Mouse (Mus musculus) left cerebral cortex, postnatal 36 days (tissue): ENCODE measurements at regions not wholly inside any gene's neighbourhood (a gene's known extent, or its start where the extent isn't known, plus 50 kb on each side); places are given as distances from the start of the nearest gene placed in this dataset.

Experiments
- DNase-seq, 2 experiments: peaks; one replicate each; pipeline ENCODE4 v3.0.0; 2021 to 2022; ENCODE audit warnings: low spot score in 2 of 2, mixed read lengths in 1 of 2
- intact Hi-C: fragments of 180-260 bp; cut with DNase I; formaldehyde crosslinking; loops from one replicate; pipeline ENCODE4 v1.15.1; 2025

GRCm38 (mm10) chr3:58056191-58057063, 208.5 kb upstream of the Pfn2 start:
- intact Hi-C loops, result no loop called here
- DNase-seq, result no peak

DNA sequence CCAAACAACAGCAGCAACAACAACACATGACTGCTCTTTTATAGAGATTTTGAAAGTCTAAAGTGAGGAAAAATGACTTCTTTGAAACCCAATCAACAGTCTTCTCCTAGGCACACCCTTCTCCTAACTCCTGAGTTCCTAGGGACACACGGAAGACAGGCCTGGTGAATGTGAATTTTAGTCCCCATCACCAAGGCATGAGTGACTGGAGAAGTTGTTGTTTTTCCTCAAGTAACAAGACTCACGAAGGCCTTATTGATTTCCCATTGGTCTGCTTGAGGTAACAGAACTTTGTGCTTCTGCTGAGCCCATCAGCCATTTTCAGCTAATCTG, 209.2 kb upstream of the Pfn2 start:
- no peak for DNase-seq

DNA sequence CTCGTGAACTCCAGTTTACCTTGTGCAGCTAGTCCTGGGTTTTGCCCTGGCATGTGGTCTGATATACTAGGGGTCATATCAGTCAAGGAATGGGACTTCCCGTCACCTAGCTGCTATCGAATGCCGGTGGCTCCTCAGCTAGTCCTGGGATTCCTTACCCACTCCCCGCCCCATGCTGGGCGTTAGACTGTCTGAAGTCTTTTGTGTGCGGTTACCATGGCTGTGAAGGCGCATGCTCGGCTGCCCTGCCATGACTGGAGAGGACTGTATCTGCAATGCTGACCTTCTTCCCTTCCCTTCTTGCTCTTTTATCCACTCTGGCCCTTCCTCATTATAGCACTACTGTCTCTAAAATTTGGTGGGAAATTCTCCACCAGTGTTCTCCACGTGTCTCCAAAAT, 210.3 kb upstream of the Pfn2 start:
- intact Hi-C loops, result no loop called here

More for the DNA sequence above, 209.2 kb upstream of the Pfn2 start:
- intact Hi-C loops, result no loop called here

DNA sequence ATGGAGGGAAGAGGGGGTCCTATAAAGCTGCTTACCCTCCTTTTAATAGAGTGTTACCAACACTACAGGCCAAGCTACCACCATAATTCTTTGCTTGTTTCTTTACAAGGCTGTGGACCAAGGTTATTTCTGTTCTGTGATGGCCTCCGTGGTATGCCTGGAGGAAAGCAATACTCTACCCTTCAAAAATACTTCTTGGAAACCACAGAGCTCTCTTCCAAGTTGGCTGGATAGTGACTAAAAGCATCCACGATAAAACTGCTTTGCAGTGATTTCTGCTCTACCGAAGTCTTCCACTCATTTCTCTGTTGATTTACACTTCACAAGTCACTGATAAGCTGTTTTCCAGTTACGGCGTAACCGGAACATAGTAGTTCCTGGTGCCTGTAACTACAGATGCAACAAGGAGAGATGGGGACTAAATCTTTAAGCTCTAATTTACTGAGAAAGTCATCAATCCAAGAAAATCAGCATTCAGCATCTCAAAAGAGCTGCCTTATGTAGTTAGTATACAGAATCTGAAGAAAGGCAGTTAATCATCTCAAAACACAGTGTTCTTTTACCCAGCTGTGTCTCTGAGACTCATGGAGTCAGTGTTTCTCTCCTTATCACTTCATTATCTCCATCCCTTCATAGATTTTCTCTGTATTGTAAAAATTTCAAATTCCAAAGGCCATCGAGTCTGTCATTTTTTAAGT, 216.1 kb upstream of the Pfn2 start:
- intact Hi-C loops, result no loop called here
- no peak for DNase-seq

More for the DNA sequence above, 210.3 kb upstream of the Pfn2 start:
- DNase-seq, result no peak

DNA sequence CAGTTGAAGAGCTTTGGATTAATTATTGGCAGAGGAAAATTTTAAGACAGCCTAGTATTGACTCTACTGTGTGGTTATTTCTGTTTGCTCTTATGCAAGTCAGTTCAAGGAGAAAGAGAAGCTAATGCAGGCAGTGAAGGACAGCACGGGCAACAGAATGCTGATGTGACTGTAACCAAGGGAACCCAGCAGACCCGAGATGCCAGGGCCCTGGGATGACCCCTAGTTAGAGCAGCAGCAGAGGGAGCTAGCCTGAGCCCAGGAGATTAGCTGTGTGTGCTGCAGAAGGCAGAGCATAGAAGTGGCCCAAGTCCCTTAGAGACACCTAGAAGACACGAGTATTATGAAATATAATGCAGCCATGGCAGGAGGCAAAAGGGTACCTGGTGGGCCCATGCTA, 223.7 kb upstream of the Pfn2 start:
- DNase-seq, result no peak
- intact Hi-C loops, result no loop called here

- DNase-seq, result no peak
- intact Hi-C loops, result no loop called here
Observed at GRCm38 (mm10) chr3:58072230-58072839, 224.5 kb upstream of the Pfn2 start.

DNA sequence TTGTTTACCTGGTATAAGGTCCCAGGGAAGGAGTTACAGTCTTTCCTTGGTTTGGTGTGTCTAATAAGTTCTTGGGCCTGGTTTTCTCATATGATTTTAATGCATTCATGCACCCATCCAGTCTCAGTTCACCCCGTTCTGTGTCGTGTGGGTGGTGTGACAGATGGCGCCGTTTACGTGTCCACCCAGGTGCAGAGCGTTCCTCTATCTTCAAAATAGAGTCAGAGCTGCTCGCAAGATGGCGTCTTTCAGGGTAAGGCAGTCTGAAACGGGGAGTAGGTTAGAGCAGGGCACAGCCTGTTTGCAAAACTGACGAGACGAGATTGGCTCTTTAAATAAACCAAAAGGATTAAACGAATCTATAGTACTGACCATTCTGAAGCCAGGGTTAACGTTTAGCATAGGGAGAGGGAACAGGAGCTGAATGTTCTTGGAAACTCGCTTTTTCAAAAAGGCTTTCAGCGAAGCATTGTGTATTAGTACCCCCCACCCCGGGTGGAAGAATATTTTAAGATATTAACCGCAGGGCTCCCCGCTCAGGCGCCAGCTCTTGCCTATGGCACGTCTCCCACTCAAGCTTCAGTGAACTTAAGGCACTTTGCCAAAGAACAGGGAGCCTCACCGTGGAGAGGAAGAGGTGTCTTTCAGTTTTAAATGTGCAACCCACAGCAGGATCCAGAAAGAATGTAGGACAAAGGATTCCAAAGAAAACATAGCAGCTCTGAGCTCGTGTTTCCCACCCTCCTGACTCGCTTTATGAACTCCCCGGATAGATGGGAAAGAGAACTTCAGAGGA, 241.7 kb upstream of the Pfn2 start:
- intact Hi-C loops, result loop anchor here (2.0 to 5.0 kb wide), 2 partner anchors 27 to 92 kb away; no protein-coding TSS in a partner anchor

GRCm38 (mm10) chr3:58090396-58090795, 242.5 kb upstream of the Pfn2 start:
- DNase-seq, result no peak
- intact Hi-C loops, result loop anchor here (2.0 to 5.0 kb wide), 2 partner anchors 26 to 93 kb away; no protein-coding TSS in a partner anchor

More for the DNA sequence above, 241.7 kb upstream of the Pfn2 start:
- DNase-seq, result peak; percentile 28 to 53

GRCm38 (mm10) chr3:58091466-58092176, 243.7 kb upstream of the Pfn2 start:
- DNase-seq, result peak; percentile 63 to 78
- intact Hi-C loops, result loop anchor here (2.0 to 5.0 kb wide), 2 partner anchors 25 to 94 kb away; no protein-coding TSS in a partner anchor

GRCm38 (mm10) chr3:58110911-58111476, 263.1 kb upstream of the Pfn2 start:
- intact Hi-C loops, result no loop called here
- DNase-seq, result no peak

DNA sequence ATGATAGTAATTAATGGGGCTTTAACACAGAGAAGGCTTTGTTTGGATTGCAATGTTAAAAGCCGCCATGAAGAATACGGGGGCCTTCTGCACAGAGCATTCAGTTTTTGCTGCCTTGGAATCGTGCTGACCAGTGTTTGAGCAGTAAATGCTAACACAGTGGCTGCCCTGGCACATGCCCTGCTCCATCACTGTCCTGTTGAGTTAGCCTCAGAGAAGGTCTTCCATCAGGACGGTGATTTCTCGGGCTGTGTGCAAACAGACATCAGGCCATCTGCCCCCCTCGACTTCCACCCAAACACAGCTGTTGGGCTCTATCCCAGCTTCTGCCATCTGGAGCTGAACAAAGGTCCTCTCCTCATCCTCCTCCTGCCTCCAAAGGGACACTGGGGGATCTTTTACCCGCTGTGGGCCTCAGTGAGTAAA, 264.6 kb upstream of the Pfn2 start:
- intact Hi-C loops, result no loop called here

GRCm38 (mm10) chr3:58113941-58114340, 266.1 kb upstream of the Pfn2 start:
- peak in 1 of 2 experiments; percentile 39 for DNase-seq
- intact Hi-C loops, result no loop called here

More for the DNA sequence above, 264.6 kb upstream of the Pfn2 start:
- no peak for DNase-seq

DNA sequence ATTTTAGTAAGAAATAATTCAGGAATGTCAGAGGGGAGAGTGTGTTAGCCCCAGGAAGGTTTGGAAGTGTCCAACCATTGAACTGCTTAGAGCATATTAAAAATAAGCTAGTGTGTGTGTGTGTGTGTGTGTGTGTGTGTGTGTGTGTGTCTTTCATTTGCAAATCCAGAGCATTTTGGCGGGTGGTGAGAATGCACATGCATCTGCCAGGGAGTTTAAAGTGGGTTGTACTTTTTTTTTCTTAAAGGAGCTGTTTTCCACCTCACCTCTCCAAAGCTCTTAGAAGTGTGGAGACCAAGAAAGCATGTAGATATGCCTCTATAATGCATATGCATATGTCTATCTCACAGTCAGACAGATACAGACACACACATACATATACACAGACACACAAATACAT, 267.6 kb upstream of the Pfn2 start:
- intact Hi-C loops, result no loop called here
- no peak for DNase-seq

DNA sequence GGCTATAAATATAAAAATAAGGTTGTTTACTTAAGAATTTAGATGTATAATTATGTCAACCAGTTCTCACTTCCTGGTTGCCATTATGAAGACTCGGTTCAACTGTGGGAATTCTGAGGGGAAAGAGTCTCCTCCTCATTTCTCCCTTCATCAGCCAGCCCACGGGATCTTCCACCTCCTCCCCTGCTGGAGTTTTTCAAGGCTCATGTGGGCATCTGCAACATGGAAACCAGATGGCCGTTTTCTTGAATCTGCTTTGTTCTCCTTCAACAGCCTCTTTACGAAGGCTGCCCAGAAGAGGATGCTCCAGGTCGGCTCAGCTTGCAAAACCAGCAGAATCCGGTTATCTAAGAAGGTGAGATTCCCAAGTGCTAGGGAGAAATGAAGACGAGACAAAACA, 269.0 kb upstream of the Pfn2 start:
- peak; percentile 73 to 77 for DNase-seq
- intact Hi-C loops, result loop anchor here (2.0 kb wide), 1 partner anchor 26 kb away; no protein-coding TSS in a partner anchor

GRCm38 (mm10) chr3:58120051-58120450, 272.2 kb upstream of the Pfn2 start:
- intact Hi-C loops, result no loop called here
- DNase-seq, result no peak

GRCm38 (mm10) chr3:58122456-58123359, 274.8 kb upstream of the Pfn2 start:
- intact Hi-C loops, result loop anchor here (1.0 kb wide), 2 partner anchors 276 to 458 kb away; no protein-coding TSS in a partner anchor

GRCm38 (mm10) chr3:58123396-58124077, 275.7 kb upstream of the Pfn2 start:
- intact Hi-C loops, result no loop called here
- DNase-seq, result no peak

More at GRCm38 (mm10) chr3:58122456-58123359, 274.8 kb upstream of the Pfn2 start:
- DNase-seq, result peak; percentile 74 to 76
